Mouse (Mus musculus) forebrain, embryonic 11.5 days (tissue): ENCODE measurements at regions not wholly inside any gene's neighbourhood (a gene's known extent, or its start where the extent isn't known, plus 50 kb on each side); places are given as distances from the start of the nearest gene placed in this dataset.

Experiments
- ATAC-seq: fragments of 200-750 bp; cut with Nextera tagmentation; replicated peaks from 2 replicates; pipeline ENCODE4 v1.8.0; 2017; ENCODE audit warnings: moderate TSS enrichment; ENCODE audit not compliant: low FRiP score
- DNase-seq: peaks from one replicate; pipeline ENCODE4 v3.0.0-alpha.2; 2017; ENCODE audit warnings: low spot score
- H3K27ac ChIP-seq: fragments of 300-500 bp; sonication (generic); 2 replicates; pipeline ENCODE4 v1.5.1; 2014; ENCODE audit warnings: low read depth, low read length
- H3K27me3 ChIP-seq: fragments of 300-500 bp; sonication (generic); 2 replicates; pipeline ENCODE4 v1.6.1; 2014; ENCODE audit warnings: mild to moderate bottlenecking, low read length, mixed read lengths; ENCODE audit not compliant: control insufficient read depth, insufficient read depth
- H3K36me3 ChIP-seq: fragments of 300-500 bp; sonication (generic); 2 replicates; pipeline ENCODE4 v1.6.1; 2014; ENCODE audit warnings: mild to moderate bottlenecking, low read length, moderate library complexity, mixed read lengths; ENCODE audit not compliant: control insufficient read depth, insufficient read depth
- H3K4me1 ChIP-seq: fragments of 300-500 bp; sonication (generic); replicated peaks from 2 replicates; pipeline ENCODE4 v1.6.1; 2014; ENCODE audit warnings: low read length, mixed read lengths; ENCODE audit not compliant: control insufficient read depth, insufficient read depth
- H3K4me2 ChIP-seq: fragments of 300-500 bp; sonication (generic); 2 replicates; pipeline ENCODE4 v1.6.1; 2014; ENCODE audit warnings: low read depth, mild to moderate bottlenecking, low read length, moderate library complexity, mixed read lengths; ENCODE audit not compliant: severe bottlenecking
- H3K4me3 ChIP-seq: fragments of 300-500 bp; sonication (generic); 2 replicates; pipeline ENCODE4 v1.5.1; 2014; ENCODE audit warnings: low read depth, low read length
- H3K9ac ChIP-seq: fragments of 300-500 bp; sonication (generic); 2 replicates; pipeline ENCODE4 v1.6.1; 2014; ENCODE audit warnings: low read length
- H3K9me3 ChIP-seq: fragments of 300-500 bp; sonication (generic); 2 replicates; pipeline ENCODE4 v1.6.1; 2016; ENCODE audit warnings: low read length, mixed read lengths; ENCODE audit not compliant: control insufficient read depth
- WGBS: fragments of 180-500 bp; shearing (Covaris S2); extraction: QIAGEN DNeasy Blood & Tissue Kit; methylation state at CpG from one replicate; pipeline ENCODE4 v1.1.7; 2014; 5-methylcytosine and 5-hydroxymethylcytosine counted together

DNA sequence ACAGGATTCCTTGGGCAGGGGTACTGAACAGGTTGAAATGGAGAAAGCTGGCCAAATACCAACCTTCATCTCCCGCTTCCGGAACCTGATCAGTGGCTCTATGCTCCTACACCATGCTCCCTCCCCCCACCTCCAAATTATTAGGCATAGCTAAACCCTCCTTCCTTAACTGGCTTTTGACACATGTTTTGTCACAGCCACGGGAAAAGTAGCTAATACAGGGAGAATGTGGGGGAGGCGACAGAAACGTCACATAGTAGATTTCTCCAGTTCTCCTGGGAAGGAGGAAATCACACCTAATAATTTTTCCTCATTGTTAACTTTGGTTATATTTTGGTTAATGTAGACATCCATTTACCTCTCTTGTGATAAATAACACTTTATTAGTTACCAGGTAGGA, 116.1 kb upstream of the Rai14 start:
- Histone ChIP-seq H3K27ac (no peak overlapping the region), H3K9ac (no peak overlapping the region), H3K4me1 (no peaks in the 10 kb centered on the region), H3K27me3 (no peaks in the 10 kb centered on the region), H3K4me2 (no peak overlapping the region), H3K4me3 (no peak overlapping the region), H3K36me3 (no peaks in the 10 kb centered on the region), H3K9me3 (no peaks in the 10 kb centered on the region)
- 91% methylated on average over 5 of the region's 5 CpGs for whole genome bisulfite sequencing
- DNase-seq (no peak), ATAC-seq (no peak)

DNA sequence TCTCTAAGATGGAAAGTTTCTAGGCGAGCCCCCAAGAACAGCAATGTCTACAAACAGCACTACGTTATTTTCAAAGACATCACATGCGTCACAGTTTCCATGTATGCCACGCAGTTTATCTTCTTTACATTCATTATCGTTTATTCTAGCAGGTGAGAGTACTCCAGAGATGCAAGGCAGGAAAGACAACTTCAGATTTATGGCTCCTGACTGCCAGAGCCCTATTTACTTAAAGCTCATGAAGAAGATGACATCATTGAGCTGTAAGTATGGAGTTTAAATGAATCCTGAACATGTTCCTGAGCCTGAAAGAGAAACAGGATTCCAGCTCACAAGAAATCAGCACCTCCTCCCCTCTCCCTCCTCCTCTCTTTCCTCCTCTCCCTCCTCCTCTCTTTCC, 116.7 kb upstream of the Rai14 start:
- Histone ChIP-seq H3K27ac (no peak overlapping the region), H3K27me3 (no peaks in the 10 kb centered on the region), H3K36me3 (no peaks in the 10 kb centered on the region), H3K9ac (no peak overlapping the region), H3K4me1 (no peaks in the 10 kb centered on the region), H3K9me3 (no peaks in the 10 kb centered on the region), H3K4me3 (no peak overlapping the region), H3K4me2 (no peak overlapping the region)
- ATAC-seq (no peak), DNase-seq (no peak)
- WGBS = 91% methylated on average over 5 of the region's 5 CpGs

DNA sequence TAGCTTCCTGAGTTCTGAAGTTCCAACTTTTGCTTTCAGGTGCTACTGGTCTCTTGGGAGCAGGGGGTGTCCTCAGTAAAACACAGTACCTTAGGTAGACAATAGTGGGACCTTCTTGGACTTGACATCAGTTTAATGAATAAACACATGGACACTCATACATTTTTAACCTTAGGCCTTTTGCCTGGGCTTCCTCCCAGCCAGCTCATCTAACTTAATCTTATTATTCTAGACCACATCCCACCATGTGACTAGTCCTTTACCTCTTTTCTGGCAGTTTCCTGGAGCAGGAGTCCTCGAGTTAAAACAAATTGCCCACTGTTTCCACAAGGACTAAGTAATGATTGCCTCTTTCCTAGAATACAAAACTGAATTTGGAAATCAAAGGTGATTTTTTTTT, 117.9 kb upstream of the Rai14 start:
- ATAC-seq = no peak
- Histone ChIP-seq H3K27me3 (no peaks in the 10 kb centered on the region), H3K4me1 (no peaks in the 10 kb centered on the region), H3K27ac (no peak overlapping the region), H3K36me3 (no peaks in the 10 kb centered on the region), H3K4me3 (no peak overlapping the region), H3K9me3 (no peaks in the 10 kb centered on the region), H3K4me2 (no peak overlapping the region), H3K9ac (no peak overlapping the region)
- WGBS = 52% methylated on average over 1 of the region's 1 CpGs
- no peak for DNase-seq

DNA sequence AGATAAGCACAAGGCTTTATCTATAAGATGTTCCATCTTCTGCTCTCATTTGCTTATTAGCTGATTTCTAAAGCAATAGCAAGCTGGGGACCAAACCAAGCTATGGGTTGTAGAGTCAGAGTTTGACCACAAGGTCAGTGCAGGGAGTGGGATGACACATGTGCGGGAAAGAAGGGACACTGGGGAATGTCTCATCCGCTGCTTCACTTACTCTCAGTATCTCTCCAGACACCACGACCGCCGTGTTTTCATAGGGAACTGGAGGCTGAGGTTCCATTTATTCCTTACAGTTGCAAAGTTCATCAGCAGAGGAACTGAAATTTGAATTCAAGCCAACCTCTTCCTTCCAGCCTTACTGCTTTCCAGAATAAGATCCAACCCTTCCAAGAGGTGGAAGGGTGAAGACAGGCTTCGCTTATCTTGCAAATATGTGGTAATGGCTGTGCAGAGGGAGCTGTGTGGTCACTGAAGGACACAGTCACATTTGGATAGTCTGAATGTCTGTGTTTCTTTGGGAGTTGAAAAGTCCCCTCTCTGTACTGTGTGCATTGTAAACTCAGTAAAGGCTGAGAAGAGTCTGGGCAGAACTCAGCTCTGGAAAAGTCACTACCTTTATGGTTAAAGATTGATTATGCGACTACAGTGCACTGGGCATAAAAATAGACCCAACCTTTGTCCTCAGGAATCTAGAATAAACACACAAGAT, 118.1 kb upstream of the C1qtnf3 start:
- H3K27me3 ChIP-seq = no peaks in the 10 kb centered on the region
- no peak overlapping the region for H3K4me3 ChIP-seq
- H3K9me3 ChIP-seq = no peaks in the 10 kb centered on the region
- 93% methylated on average over 7 of the region's 7 CpGs for WGBS
- DNase-seq (no peak), ATAC-seq (no peak)
- H3K27ac ChIP-seq = no peak overlapping the region
- no peaks in the 10 kb centered on the region for H3K36me3 ChIP-seq
- H3K9ac ChIP-seq = no peak overlapping the region
- no peak overlapping the region for H3K4me2 ChIP-seq
- no peaks in the 10 kb centered on the region for H3K4me1 ChIP-seq

DNA sequence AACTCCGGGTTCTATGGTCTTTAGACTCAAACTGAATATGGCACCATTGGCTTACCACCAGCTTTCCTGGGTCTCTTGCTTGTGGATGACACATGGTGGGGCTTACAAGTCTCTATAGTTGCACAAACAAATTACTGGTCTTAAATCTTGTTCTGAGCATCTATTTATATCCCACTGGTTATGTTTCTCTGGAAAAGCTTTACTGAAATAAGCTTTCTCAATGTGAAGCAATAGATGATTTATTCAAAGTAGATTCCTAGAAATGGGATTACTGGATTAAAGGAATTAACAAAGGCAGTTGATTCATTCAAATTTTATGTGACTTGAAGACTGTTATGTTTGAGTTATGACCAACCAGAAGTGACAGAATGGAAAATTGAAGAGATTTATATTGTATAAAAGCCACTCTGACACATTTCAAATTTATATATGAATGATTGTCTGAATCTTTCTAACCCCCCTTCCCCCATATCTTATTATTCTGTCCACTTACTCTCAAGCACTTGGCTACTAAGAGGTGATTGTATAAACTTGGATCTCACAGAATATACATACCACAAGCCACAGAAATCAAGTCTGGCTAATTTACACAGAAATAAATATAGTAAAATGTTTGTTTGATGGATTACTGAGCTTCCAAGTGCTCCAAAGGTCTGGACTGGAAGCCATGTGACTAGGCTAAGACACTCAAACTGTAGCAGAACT, 113.4 kb upstream of the C1qtnf3 start:
- no peak overlapping the region for H3K4me2 ChIP-seq
- H3K36me3 ChIP-seq = no peaks in the 10 kb centered on the region
- H3K27me3 ChIP-seq = no peaks in the 10 kb centered on the region
- 79% methylated on average over 1 of the region's 1 CpGs for WGBS
- no peaks in the 10 kb centered on the region for H3K4me1 ChIP-seq
- no peaks in the 10 kb centered on the region for H3K9me3 ChIP-seq
- DNase-seq (no peak), ATAC-seq (no peak)
- no peak overlapping the region for H3K27ac ChIP-seq
- no peak overlapping the region for H3K4me3 ChIP-seq
- H3K9ac ChIP-seq = no peak overlapping the region

DNA sequence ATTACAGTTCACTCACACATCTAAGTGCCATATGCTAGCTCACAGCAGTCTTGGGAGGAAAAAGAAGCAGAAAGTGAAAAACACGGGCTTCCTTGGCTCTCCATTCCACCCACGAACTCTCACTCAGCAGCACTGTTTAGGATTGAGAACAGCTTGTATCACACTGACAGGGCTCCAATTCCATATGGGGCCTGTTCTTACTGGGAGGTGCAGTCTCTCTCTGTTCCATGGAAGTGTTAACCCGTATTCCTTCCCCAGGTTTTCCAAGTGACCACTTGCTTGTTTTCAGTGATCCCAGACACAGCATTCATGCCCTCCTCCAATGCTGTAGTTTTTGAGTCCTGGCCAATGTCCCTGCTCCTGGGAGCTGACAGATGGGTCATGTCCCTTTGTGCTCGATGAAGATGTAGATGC, 111.5 kb upstream of the C1qtnf3 start:
- Histone ChIP-seq H3K27me3 (no peaks in the 10 kb centered on the region), H3K9ac (no peak overlapping the region), H3K36me3 (no peaks in the 10 kb centered on the region), H3K4me1 (no peaks in the 10 kb centered on the region), H3K27ac (no peak overlapping the region), H3K4me2 (no peak overlapping the region), H3K4me3 (no peak overlapping the region), H3K9me3 (no peaks in the 10 kb centered on the region)
- ATAC-seq (no peak), DNase-seq (no peak)
- WGBS = 88% methylated on average over 4 of the region's 4 CpGs

DNA sequence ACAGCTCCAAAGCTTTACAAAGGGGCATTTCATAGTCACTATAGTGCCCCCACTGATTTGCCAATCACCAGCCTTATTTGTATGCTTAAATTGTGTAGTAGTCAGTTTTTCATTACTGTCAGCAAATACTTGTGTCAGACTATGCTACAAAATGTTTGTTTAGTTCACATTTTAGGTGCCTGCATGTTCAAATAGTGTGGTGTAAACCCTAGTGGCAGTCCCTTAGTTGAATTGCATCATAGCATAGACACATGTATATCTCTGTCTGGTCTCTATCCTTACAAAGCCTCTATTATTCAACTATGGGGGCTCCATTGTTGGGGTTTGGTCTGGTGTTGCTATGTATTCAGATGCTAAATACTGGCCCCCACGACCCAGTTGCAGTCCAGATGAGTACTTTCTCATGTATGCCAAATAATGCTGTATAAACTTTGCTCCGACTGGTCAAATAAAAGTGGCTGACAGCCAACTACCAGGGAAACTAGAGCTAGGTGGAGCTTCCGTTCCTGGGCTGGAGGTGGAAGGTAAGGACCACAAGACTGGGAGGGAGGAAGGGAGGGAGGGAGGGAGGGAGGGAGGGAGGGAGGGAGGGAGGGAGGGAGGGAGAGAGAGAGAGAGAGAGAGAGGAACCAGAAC, 109.0 kb upstream of the C1qtnf3 start:
- no peak for DNase-seq
- no peak overlapping the region for H3K27ac ChIP-seq
- H3K9me3 ChIP-seq = no peaks in the 10 kb centered on the region
- 65% methylated on average over 3 of the region's 3 CpGs for WGBS
- no peaks in the 10 kb centered on the region for H3K27me3 ChIP-seq
- no peaks in the 10 kb centered on the region for H3K4me1 ChIP-seq
- no peaks in the 10 kb centered on the region for H3K36me3 ChIP-seq
- no peak for ATAC-seq
- no peak overlapping the region for H3K4me3 ChIP-seq
- no peak overlapping the region for H3K9ac ChIP-seq
- no peak overlapping the region for H3K4me2 ChIP-seq

DNA sequence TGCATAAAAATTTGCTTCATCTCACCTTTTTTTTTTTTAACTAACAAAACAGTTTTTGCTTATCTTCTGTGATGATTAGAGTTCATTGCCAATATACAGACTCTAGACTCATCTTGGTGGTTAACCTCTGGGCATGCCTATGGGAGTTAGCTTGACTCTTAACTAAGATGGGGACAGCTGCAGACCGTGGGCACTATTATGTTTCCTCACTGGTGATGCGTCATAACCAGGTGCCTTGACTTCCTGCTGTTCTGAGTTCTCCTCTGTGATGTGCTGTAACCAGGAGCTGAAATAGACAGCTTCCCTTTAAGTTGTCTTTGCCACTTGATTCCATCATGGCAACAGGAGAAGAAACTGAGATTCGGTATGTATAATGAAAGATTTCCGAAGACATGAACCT, 105.4 kb upstream of the C1qtnf3 start:
- H3K4me1 ChIP-seq = no peaks in the 10 kb centered on the region
- H3K4me2 ChIP-seq = no peak overlapping the region
- WGBS = 90% methylated on average over 4 of the region's 4 CpGs
- H3K36me3 ChIP-seq = no peaks in the 10 kb centered on the region
- H3K9me3 ChIP-seq = no peaks in the 10 kb centered on the region
- H3K9ac ChIP-seq = no peak overlapping the region
- ATAC-seq (no peak), DNase-seq (no peak)
- no peak overlapping the region for H3K27ac ChIP-seq
- H3K4me3 ChIP-seq = no peak overlapping the region
- H3K27me3 ChIP-seq = no peaks in the 10 kb centered on the region
